Mouse (Mus musculus): ENCODE data around the gene Svop. TPM values are rescaled to one million over a fixed set of nuclear protein-coding genes. Genes with fewer than 3 reads are reported as not detected.
A peak's percentile ranks its signal among the peaks of the same experiment; 100 is the strongest.

Gene Svop
- polyA plus RNA-seq, 1 experiment: 0.04 TPM

DNA sequence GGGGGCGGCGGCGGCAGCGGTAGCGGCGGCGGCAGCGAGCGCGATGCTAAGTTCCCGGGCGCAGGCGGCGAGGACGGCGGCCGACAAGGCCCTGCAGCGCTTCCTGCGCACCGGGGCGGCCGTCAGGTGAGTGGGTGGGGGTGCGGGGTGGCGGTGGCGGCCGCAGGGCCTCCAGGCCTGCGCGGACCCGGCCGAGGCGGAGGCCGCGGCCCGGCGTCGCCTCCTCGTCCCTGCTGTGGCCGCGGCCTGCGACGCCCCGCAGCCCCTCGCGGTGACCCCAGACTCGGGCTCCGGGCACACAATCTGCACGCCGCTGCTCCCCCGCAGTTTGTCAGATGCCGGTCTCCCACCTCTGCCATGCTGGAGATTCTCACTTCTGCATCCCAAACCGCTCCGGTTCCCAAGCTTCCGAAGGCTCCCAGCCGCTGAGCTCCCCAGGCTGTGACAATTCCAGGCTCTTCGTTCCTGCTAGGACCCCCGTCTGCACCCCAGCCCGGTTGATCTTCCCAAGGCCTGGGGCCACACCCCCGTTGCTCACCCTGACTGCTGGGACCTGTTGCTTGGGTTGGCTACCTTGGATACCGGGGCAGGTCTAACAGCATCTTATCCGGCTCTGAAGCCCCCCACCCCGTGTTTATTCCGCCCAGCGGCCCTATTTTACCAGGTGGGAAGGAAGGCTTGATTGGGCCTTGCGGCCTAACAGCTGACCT lies 9.2 kb upstream of the Svop start:
- TF ChIP-seq FOSL1 (IDR thresholded peaks at IDR 0.05; ENCODE audit: insufficient read depth, low read length, poor library complexity, severe bottlenecking) (no peak), USF1 (IDR thresholded peaks at IDR 0.05; ENCODE audit: low read depth) (no peak), MAX (IDR thresholded peaks at IDR 0.05) (no peak), MYOD1 (IDR thresholded peaks at IDR 0.05; ENCODE audit: control insufficient read depth, insufficient read length, low read depth) (no peak), CTCF (IDR thresholded peaks at IDR 0.05; ENCODE audit: control insufficient read depth, insufficient read depth, insufficient read length) (no peak), CEBPB (IDR thresholded peaks at IDR 0.05; ENCODE audit: low read depth) (no peak), MYOG (IDR thresholded peaks at IDR 0.05; ENCODE audit: control insufficient read depth, extremely low read depth, insufficient read length) (no peak)
- peak overlapping the region; percentile 81 for H3ac ChIP-seq (ENCODE audit: control insufficient read depth, insufficient read length, low read depth)
- peaks cover 19% of the 10 kb centered on the region for H3K79me2 ChIP-seq (ENCODE audit: control insufficient read depth, insufficient read depth)
- no peaks in the 10 kb centered on the region for H3K79me3 ChIP-seq (ENCODE audit: low read depth)
- H3K4me3 ChIP-seq (ENCODE audit: insufficient read depth, poor library complexity, severe bottlenecking): peak overlapping the region; percentile 72
- H3K36me3 ChIP-seq (ENCODE audit: control insufficient read depth, insufficient read depth): peaks cover 3% of the 10 kb centered on the region
- H3K27me3 ChIP-seq (ENCODE audit: control insufficient read depth, insufficient read depth, insufficient read length): no peaks in the 10 kb centered on the region

DNA sequence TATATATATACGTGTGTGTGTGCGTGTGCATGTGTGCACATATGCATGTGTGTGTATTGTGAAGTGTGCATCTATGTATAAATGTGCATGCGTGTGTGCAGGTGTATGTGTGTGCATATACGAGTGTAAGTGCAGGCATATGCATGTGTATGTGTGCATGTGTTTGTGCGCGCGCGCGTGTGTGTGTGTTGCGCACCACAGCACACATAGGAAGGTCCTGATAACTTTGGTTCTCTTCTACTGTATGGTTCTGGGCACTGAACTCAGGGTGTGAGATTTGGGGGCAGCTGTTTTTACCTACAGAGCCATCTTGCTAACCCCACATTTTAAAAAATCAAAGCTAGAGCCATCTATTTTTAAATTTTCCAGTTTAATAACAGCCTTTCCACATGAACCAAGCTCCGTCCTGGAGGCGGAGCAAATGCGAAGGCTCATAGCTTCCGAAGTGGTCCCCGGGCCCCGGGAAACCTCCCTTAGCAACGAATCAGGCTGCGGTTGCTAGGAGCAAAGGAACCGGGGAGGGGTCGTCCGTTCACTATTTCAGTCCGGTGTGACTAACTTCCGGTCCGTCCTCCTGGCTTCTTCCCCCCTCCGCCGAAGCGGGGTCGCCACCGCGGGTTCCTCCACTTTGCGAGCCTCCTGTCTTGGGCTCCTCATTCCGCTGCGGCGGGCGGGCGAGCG lies 8.5 kb upstream of the Svop start:
- TF ChIP-seq FOSL1 (IDR thresholded peaks at IDR 0.05; ENCODE audit: insufficient read depth, low read length, poor library complexity, severe bottlenecking) (no peak), CEBPB (IDR thresholded peaks at IDR 0.05; ENCODE audit: low read depth) (no peak), MYOG (IDR thresholded peaks at IDR 0.05; ENCODE audit: control insufficient read depth, extremely low read depth, insufficient read length) (no peak)
- H3K4me3 ChIP-seq (ENCODE audit: insufficient read depth, poor library complexity, severe bottlenecking): peak overlapping the region; percentile 72
- H3K79me3 ChIP-seq (ENCODE audit: low read depth): no peaks in the 10 kb centered on the region
- peaks cover 1% of the 10 kb centered on the region for H3K27me3 ChIP-seq (ENCODE audit: control insufficient read depth, insufficient read depth, insufficient read length)
- no peaks in the 10 kb centered on the region for H3K36me3 ChIP-seq (ENCODE audit: control insufficient read depth, insufficient read depth)
- peaks cover 19% of the 10 kb centered on the region for H3K79me2 ChIP-seq (ENCODE audit: control insufficient read depth, insufficient read depth)
- peak overlapping the region; percentile 81 for H3ac ChIP-seq (ENCODE audit: control insufficient read depth, insufficient read length, low read depth)

DNA sequence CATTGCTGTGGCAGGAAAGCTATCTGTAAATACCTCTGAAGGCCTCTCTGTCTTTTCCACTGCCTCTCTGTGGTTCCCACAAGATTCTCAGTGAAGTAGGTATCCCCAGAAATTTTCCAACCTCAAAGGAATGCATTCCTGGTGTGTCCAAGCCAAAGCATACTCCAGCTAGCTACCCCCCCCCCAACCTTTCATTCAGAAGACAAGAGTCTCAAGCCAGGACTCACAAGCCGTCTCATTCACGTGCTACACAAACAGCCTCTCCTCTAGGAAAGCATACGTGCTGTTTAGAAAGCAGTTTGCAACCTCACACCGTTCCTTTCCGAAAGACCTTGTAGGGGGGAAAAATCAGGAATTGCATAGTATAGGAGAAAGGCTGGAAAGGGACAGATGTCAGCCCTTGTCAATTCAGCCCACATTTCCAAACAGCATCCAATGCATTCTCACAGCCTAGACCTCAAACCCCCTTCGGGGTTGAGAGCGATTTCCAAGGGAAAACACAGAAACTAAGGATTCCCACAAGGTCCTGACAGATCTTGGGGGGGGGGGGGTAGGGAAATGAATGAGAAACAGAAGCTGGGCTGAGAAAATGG lies 853 bp downstream of the Svop start:
- no peaks in the 10 kb centered on the region for H3K79me3 ChIP-seq (ENCODE audit: low read depth)
- H3K36me3 ChIP-seq (ENCODE audit: control insufficient read depth, insufficient read depth): no peaks in the 10 kb centered on the region
- no peak for TF ChIP-seq MYOG (IDR thresholded peaks at IDR 0.05; ENCODE audit: control insufficient read depth, extremely low read depth, insufficient read length)
- TF ChIP-seq FOSL1 (IDR thresholded peaks at IDR 0.05; ENCODE audit: insufficient read depth, low read length, poor library complexity, severe bottlenecking): no peak
- no peak for TF ChIP-seq MAX (IDR thresholded peaks at IDR 0.05)
- no peak for TF ChIP-seq USF1 (IDR thresholded peaks at IDR 0.05; ENCODE audit: low read depth)
- no peak for TF ChIP-seq CEBPB (IDR thresholded peaks at IDR 0.05; ENCODE audit: low read depth)
- no peak for TF ChIP-seq CTCF (IDR thresholded peaks at IDR 0.05; ENCODE audit: control insufficient read depth, insufficient read depth, insufficient read length)
- TF ChIP-seq MYOD1 (IDR thresholded peaks at IDR 0.05; ENCODE audit: control insufficient read depth, insufficient read length, low read depth): no peak
- peaks cover 23% of the 10 kb centered on the region for H3K27me3 ChIP-seq (ENCODE audit: control insufficient read depth, insufficient read depth, insufficient read length)
- H3K4me3 ChIP-seq (ENCODE audit: insufficient read depth, poor library complexity, severe bottlenecking): no peak overlapping the region
- no peak overlapping the region for H3ac ChIP-seq (ENCODE audit: control insufficient read depth, insufficient read length, low read depth)
- H3K79me2 ChIP-seq (ENCODE audit: control insufficient read depth, insufficient read depth): no peaks in the 10 kb centered on the region

DNA sequence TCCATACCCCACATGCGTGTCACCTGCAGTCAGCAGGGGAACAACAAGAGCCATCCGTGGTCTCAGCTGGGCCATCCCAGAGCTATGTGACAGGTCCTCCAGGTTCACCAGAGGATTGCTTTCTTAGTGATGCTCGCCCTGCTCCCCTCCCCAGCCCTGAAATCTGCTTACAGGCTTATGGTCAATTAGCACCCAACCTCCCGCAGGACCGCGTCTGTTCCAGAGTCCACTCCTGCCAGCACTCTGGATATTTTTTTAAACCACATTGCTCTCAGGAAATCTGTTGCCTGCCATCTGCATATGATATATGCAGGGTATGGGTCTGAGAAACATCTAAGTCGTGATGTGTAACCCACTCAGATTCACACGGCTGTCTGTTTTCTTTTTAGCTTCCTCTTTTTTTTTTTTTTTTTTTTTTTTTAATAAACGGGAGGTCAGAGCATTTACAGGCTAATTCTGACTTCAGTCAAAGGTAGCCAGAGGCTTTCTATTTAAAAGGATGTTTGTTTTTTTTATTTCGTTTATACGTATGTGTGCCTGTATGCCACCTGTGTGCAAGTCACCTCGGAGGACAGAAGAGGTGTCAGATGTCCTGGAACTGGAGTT lies 3.4 kb downstream of the Svop start:
- no peak for TF ChIP-seq MAX (IDR thresholded peaks at IDR 0.05)
- no peak for TF ChIP-seq CEBPB (IDR thresholded peaks at IDR 0.05; ENCODE audit: low read depth)
- TF ChIP-seq MYOG (IDR thresholded peaks at IDR 0.05; ENCODE audit: control insufficient read depth, extremely low read depth, insufficient read length): no peak
- no peak for TF ChIP-seq CTCF (IDR thresholded peaks at IDR 0.05; ENCODE audit: control insufficient read depth, insufficient read depth, insufficient read length)
- no peak for TF ChIP-seq FOSL1 (IDR thresholded peaks at IDR 0.05; ENCODE audit: insufficient read depth, low read length, poor library complexity, severe bottlenecking)
- no peak for TF ChIP-seq MYOD1 (IDR thresholded peaks at IDR 0.05; ENCODE audit: control insufficient read depth, insufficient read length, low read depth)
- no peak for TF ChIP-seq USF1 (IDR thresholded peaks at IDR 0.05; ENCODE audit: low read depth)
- peaks cover 16% of the 10 kb centered on the region for H3K27me3 ChIP-seq (ENCODE audit: control insufficient read depth, insufficient read depth, insufficient read length)
- no peaks in the 10 kb centered on the region for H3K79me2 ChIP-seq (ENCODE audit: control insufficient read depth, insufficient read depth)
- H3K4me3 ChIP-seq (ENCODE audit: insufficient read depth, poor library complexity, severe bottlenecking): no peak overlapping the region
- no peaks in the 10 kb centered on the region for H3K79me3 ChIP-seq (ENCODE audit: low read depth)
- no peaks in the 10 kb centered on the region for H3K36me3 ChIP-seq (ENCODE audit: control insufficient read depth, insufficient read depth)
- H3ac ChIP-seq (ENCODE audit: control insufficient read depth, insufficient read length, low read depth): no peak overlapping the region

DNA sequence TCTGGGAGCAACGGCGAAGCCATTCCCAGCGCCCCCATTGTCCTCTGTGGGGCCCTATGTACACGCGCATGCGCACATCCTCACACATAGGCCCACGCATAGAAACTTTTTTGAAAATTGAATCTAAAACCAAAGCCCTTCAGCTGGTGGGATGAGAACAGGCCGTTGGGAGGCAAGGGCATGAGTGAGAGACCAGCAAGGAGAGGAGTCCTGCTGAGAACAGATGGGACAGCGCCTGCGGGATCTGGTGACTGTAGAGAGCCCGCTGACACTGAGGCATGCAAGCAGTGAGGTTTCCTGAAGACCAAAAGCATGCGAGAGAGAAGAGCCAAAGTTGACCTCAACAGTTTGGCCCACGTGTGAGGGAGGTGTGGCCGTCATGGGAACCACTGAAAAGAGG lies 5.9 kb downstream of the Svop start:
- H3ac ChIP-seq (ENCODE audit: control insufficient read depth, insufficient read length, low read depth): no peak overlapping the region
- TF ChIP-seq USF1 (IDR thresholded peaks at IDR 0.05; ENCODE audit: low read depth): no peak
- no peak for TF ChIP-seq MYOD1 (IDR thresholded peaks at IDR 0.05; ENCODE audit: control insufficient read depth, insufficient read length, low read depth)
- TF ChIP-seq MAX (IDR thresholded peaks at IDR 0.05): no peak
- TF ChIP-seq CEBPB (IDR thresholded peaks at IDR 0.05; ENCODE audit: low read depth): no peak
- TF ChIP-seq CTCF (IDR thresholded peaks at IDR 0.05; ENCODE audit: control insufficient read depth, insufficient read depth, insufficient read length): no peak
- TF ChIP-seq MYOG (IDR thresholded peaks at IDR 0.05; ENCODE audit: control insufficient read depth, extremely low read depth, insufficient read length): no peak
- no peak for TF ChIP-seq FOSL1 (IDR thresholded peaks at IDR 0.05; ENCODE audit: insufficient read depth, low read length, poor library complexity, severe bottlenecking)
- no peaks in the 10 kb centered on the region for H3K79me3 ChIP-seq (ENCODE audit: low read depth)
- peaks cover 19% of the 10 kb centered on the region for H3K27me3 ChIP-seq (ENCODE audit: control insufficient read depth, insufficient read depth, insufficient read length)
- H3K36me3 ChIP-seq (ENCODE audit: control insufficient read depth, insufficient read depth): no peaks in the 10 kb centered on the region
- no peaks in the 10 kb centered on the region for H3K79me2 ChIP-seq (ENCODE audit: control insufficient read depth, insufficient read depth)
- no peak overlapping the region for H3K4me3 ChIP-seq (ENCODE audit: insufficient read depth, poor library complexity, severe bottlenecking)

All from C2C12 (cell line).